Mouse (Mus musculus): Measurements from ENCODE around the gene Nsg2.

Gene Nsg2

DNA sequence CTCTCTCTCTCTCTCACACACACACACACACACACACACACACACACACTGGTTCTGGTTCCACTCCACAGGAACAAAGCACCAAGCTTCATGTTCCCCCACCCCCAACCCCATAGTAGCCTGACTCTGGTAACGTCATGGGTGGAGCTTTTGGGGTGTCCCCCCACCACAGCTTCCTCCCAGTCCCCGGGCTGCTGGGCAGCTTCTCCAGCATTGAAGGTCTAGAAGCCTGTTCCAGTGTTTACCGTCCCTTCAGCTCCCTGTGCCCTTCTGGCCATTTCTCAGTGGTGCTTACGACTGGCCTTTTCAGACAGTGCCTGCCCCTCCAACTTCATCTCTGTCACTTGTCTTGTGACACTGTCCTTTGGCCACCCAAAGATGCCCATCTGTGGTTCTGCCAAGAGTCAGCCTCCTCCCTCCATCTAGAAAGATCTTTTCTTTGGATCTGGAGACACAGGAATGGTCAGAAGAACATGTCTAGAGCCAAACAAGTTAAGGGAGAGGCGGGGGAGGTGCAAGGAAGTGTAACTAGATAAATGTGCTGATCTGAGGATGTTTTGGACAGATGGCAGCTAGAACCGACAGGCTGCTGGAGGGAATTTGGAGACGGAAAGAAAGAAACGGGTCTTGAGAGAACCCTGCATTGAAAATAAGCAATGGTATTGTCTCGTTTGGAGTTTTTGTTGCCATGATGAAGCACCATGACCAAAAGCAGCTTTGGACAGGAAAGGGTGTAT, 11.8 kb downstream of the Nsg2 start:
- DNase-seq (ENCODE audit: low spot score in 2 of 2): no peak

DNA sequence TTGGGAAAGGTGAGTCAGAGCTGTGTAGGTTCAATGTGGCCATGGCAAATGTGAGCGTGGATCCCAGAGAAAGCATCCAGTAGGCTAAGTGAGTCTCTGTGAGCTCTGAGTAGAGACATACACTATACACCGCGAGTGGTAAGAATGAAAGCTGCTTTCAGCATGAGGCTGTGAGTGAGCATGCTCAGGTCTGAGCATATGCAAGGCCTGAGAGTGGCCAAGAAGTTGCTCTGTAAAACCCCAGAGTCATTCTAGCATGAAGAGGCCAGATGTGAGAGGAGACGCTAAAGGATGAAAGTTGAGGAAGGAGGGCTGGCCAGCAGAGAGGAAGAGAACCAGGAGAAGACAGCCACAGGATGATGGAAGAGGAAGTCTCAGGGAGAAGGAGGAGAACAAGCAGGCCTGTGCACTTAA, 12.8 kb downstream of the Nsg2 start:
- DNase-seq (ENCODE audit: low spot score in 2 of 2): no peak

DNA sequence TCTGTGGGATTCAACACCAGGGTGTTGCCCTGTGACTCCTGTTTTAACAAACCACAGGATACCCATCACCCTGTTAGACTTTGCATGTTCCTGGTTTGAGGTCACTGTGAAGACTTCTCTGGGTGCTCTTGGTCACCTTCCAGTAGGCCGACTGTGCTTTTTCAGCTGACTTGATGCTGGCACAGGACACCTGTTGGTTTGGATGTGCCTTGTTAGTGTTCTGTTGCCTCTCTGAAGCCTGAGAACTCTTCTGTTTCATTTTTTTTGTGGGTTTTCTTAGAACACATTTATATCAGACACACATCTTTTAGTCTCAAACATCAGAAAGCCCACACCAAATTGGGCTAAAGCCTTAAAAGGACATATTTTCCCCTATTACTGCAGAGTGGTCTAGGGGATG, 13.3 kb downstream of the Nsg2 start:
- DNase-seq (ENCODE audit: low spot score in 2 of 2): no peak

DNA sequence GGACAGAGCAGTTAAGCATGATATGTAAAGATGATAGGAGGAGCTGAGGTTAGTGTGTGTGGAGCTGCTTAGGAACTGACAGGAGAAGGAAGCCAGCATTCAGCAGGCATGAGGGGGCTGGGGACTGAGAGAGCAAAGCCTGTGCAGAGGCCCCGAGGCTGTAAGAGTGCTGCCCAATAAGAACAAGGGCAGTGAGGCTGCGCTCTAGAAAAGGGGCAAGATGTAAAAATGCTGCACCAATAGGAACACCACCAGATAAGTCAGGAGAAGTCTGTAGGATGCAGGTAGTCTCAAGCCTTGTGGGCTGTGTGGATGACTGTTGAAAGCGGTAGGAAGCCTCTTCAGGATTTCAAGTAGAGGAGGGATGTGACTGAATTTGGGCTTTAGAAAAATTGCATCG, 17.9 kb downstream of the Nsg2 start:
- DNase-seq (ENCODE audit: low spot score in 2 of 2): no peak

DNA sequence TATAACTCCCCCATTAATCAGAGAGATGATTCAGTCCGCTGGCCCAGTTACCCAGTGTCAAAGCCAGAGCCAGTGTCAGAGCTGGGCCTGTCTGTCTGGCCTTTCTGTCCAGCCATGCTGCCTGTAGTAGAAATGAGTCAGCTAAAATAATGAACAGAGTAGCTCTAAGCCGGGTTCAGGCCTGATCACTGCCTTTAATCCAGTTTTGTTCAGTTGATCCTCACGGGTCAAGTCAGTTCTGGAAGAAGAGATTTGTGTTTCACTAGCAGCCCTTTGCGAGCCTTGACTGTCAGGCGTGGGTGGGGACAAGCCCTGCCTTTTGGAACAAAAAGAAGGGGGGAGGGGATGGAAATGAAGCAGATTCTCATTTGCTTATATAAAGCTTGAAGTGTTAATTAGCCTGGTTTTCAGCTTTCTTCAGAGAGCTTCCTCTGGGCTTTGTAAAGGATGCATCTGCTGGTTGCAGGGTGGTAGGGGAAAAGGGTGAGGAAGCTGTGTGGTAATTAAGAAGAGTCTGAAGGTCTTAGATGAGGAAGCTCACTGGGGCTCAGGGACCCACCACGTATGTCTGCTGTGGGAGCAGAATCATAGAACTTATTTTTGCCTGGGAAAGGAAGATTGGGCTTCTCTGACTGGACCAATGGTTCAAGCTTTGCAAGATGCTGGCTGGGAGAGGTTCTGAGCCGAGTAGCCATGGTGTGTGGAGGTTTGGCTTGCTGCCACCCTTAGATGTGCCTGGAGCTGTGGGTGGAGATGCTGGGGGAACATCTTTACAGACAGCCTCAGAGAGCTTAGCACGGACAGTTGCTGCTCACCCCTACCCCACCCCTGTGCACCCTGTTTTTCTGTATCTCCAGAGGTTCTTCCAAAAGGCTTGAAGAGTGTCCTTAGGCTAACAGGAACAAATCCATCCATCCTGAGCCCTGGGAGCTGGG, 20.0 kb downstream of the Nsg2 start:
- peak; percentile 9 to 12 for DNase-seq (ENCODE audit: low spot score in 2 of 2)

DNA sequence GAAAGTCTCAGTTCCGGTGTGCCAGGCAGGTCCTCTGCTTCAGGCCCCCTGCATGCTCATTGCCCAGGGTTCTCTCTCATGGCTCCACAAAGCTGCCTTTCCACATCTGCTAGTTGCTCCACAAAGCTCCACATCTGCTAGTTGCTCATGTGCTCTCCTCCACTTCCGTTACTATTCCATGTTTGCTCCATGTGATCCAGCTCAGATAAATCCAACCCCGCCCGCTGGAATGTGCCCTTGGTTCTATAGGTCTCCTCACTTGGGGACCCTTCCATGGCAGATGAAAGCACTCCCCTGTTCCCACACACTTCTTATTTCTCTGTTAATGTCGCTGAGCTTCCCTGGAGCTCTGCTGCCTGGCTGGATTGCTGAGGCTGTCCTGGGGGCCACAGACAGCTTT, 26.4 kb downstream of the Nsg2 start:
- no peak for DNase-seq (ENCODE audit: low spot score in 2 of 2)

DNA sequence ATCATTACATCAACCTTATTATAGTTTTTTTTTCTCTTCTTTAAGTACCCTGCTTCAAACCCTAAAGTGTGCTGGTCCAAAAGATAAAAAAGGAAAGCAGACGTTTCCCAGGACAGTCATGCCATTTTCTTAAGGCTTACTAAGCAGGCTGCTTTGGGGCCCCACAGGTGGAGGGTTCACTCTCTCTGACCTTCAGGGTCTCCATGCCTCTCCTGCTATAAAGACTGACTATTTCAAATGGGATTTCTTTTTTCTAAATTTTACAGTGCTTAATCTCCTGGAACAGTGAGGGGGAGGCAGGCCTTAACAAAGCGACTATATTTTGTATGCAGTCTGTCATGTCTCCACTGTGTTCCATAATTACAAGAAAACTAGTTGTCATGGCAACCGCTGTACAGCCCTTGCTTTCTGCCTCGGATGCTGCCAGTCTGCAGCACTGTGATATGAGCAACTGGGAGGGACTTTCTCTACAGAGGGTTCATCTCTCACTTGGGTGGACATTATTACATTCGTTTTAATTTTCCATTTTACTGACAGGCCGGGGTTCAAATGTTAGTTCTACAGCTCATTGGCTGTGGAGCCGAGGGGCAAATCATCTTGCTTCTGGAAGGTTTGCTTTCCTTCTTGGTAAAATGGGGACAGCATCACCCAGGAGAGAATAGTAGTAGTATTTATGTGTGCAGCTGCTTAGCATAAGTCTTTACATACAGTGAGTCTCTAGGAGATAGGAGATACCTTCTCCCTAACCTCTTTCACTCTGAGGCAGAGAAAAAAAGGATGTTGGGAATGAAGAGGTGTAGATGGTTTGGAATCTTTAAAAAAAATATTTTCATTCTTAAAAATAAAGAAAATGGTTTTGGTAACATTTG, 27.4 kb downstream of the Nsg2 start:
- DNase-seq (ENCODE audit: low spot score in 2 of 2): no peak

DNA sequence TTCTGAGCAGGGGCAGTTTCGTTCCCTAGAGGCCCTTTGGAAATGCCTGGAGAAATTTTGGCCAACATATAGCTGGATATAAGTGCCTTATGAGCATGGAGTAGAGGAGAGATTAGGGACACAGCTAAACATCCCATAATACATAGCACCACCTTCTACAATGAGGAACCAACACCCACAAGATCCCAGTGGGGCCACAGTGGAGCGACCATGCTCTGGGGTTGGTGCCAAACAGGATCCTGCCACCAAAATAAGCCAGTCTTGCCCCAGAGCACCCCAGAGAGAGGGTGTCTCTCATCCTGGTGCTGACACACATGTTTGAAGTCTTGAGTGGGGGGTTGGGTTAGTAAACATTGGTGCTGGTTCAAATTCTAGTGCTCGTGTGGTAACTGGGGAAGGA, 28.3 kb downstream of the Nsg2 start:
- DNase-seq (ENCODE audit: low spot score in 2 of 2): no peak

DNA sequence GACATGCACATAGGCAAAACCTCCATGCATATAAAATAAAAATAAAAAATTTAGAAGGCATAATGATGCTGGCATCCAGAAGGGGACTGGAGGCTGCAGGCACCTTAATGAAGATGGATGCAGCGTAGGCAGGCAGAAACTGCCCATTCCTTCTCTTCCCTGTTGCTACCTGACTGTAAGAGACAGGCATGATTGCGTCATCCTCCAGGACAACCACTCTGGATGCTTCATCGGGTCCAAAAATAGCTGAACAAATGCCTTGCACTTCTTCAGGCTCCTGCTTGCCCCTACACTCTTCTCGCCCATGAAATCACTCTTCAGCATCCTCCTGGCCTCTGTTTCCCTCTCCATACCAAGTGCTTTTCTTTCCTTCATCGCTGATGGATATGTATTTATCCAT, 29.1 kb downstream of the Nsg2 start:
- DNase-seq (ENCODE audit: low spot score in 2 of 2): no peak

DNA sequence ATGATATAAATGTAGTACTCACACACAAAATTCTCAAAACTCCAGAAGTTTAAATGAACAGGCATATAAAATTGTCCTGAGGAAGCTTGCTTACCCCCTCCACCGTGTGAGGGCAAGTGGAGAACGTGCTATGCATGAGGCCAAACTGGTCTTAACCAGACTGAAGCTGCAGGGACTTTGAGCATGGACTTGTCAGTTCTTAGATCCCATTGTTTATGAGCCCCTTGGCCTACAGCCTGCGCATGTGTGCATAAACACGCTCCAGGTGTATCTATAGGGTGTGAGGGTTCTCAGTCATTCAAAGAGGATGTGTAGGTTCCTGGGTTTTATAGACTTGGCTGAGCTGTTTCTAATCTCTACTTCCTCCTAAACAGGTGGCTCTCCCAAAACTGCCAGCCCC, 31.1 kb downstream of the Nsg2 start:
- no peak for DNase-seq (ENCODE audit: low spot score in 2 of 2)

DNA sequence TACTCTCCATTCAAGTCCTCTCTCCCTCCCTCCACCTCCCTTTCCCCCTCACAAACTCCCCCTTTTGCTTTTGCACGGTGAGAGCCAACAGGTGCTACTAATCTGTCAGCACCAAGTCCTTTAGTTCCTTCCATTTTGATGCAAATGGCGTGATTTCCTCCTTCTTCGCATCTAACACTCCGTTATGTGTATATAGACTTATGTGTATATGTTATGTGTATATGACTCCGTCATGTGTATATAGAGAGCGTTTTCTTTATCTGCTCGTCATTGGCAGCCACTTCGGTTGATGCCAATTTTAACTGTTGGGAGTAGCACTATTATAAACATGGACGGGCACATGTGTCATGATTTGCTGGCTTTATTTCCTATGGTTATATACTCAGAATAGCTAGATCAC, 31.8 kb downstream of the Nsg2 start:
- no peak for DNase-seq (ENCODE audit: low spot score in 2 of 2)

DNA sequence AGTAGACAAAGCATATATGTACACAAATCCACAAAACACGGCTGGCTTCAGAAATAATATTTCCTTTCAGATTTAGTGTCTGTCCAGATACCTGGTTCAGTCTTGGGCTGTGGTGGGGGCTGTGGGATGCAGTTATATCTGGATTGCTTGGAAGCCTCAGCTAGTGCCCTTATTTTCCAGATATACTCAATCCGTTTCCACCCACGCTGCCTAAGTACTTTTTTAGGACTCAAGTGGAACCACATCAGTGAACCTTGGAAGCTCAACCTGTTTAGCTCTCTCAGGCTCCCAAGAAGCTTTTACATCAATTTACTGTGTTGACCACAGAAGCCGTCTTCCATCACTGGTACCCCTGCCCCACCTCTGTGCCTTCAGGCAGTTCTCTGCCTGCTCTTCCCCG, 35.6 kb downstream of the Nsg2 start:
- DNase-seq (ENCODE audit: low spot score in 2 of 2): no peak

DNA sequence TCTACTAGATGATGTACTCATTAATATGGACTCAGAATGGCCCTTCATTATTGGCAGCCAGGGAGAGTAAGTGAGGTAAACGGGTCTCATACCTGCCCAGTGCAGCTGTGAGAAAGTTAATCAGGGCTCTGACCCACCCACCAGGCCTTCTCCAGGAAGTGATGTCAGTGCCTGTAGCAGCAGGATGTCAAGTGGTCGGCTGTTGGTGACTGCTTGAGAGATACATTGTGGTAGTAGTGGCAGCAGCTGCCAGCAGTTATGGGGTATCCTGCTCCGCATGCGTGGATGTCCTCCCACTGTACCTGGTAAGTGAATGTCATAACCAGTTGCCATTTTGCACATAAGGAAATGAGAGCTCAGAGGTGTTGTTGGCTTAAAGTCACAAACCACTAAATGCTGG, 39.4 kb downstream of the Nsg2 start:
- no peak for DNase-seq (ENCODE audit: low spot score in 2 of 2)

DNA sequence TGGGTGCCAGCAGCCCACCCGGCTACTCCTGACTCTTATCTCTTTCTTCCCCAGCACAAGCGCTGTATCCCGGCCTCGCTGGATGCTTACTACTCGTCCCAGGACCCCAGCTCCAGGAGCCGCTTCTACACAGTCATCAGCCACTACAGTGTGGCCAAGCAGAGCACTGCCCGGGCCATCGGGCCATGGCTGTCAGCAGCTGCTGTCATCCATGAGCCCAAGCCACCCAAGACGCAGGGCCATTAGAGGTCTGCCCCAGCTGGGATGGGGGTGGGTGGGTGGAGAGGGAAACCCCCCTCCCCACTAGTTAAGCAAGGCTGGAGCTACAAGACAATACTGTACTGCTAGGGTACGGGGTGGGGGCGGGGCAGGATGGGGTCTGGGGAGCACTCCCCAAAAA, 57.1 kb downstream of the Nsg2 start:
- no peak for DNase-seq (ENCODE audit: low spot score in 2 of 2)

DNA sequence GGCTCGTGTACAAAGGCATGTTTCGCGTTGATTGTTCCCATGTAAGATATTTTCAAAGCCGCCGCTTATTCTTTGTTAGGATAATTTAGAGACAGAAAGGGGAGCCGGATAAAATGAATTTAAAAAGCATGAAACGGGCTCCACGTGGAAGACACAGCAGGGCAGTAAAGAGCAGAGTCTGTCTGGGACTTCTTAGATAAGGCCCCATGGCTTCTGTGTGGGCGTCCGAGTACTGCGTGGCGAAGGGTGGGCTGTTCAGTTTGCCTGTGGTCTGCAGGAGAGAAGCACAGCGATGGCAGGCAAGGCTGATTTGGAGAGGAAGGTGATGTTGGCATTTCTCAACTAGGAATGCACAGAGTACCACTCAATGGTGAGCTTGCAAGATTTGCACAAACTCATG, 57.6 kb downstream of the Nsg2 start:
- DNase-seq (ENCODE audit: low spot score in 2 of 2): no peak

DNA sequence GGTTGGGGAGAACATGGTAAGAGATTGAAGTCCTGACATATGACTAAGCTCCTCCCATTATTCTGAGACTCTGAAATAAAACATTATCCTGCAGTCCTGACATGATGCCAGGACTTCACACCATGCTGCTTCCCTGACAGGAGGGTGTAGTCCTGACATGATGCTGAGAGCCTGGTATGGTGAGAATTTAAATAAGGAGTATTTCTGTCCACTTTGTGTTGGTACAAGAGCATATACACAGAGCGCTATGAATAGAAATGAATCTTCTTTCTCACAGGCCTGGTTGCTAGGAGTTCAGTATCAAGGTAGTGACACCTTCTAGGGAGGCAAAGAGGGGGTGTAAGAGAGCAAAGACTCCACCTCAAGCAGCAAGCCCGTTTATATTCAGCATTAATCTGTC, 60.8 kb downstream of the Nsg2 start:
- no peak for DNase-seq (ENCODE audit: low spot score in 2 of 2)

DNA sequence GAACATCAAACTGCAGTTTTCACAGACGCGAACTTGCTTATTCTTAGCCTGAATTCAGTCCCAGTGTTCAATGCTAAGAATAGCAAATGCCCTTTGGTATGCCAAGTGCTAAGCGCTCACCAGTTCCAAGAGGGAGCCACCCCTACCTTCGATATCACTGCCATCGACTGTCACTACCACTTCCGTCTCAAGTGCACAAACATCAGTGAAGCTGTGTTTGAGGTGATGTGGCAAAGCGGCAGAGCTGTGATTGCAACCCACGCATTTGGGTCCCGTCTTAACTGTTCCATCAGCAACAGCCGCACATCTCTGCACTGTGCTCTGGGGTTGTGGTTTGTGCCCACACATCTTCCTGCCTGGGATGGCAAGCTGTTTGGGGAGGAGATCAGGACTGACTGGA, 61.6 kb downstream of the Nsg2 start:
- DNase-seq (ENCODE audit: low spot score in 2 of 2): peak; percentile 4 to 17

DNA sequence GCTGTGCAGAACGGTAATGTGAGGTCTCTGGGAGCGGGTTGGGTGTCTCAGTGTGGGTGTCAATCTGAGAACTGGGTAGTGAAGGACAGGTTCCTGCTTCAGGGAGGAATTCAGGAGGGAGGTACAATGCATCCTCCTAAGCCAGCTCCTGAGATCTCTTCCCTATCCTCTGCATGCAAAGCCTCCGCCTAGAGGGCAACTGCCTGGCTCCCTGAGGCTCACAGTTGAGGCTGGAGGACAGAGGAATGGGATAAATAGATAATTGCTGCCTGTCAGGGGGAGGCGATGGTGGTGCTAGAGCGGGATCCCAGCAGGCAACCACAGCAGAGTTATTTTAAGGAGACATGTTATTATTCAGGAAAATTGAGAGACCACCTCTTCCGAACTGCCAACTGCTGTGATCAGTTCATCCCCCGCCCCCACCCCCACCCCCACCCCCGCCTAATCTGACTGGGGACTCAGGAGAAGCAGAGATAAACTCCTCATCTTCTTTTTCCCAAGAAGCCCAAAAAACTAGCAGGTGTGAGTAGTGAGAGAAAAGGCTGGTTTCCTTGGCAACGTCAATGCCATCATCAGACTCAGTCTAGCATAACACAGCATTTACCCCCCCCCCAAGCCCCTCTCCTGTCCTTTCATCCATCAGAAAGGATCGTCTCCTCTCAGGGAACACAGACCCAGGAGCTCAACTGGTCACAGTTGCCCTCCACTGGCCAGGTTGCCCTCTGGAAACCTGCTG, 63.7 kb downstream of the Nsg2 start:
- DNase-seq (ENCODE audit: low spot score in 2 of 2): no peak

DNA sequence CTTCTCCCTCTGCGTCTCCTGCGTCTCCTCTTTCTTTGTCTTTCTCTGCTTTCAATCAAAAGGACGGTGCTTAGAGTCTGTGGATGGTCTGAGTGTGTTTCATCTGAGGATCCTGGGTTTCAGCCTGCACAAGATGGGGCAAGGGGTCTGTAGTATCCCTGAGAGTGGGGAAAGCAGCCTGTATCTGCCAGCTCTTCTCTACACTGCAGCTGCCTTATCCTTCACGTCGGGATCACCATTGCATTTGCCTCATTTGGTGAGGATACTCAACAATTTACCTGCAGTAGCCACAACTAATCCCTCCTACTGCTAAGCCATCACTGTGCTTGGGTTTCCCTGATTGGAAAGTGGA, 64.2 kb downstream of the Nsg2 start:
- no peak for DNase-seq (ENCODE audit: low spot score in 2 of 2)

DNA sequence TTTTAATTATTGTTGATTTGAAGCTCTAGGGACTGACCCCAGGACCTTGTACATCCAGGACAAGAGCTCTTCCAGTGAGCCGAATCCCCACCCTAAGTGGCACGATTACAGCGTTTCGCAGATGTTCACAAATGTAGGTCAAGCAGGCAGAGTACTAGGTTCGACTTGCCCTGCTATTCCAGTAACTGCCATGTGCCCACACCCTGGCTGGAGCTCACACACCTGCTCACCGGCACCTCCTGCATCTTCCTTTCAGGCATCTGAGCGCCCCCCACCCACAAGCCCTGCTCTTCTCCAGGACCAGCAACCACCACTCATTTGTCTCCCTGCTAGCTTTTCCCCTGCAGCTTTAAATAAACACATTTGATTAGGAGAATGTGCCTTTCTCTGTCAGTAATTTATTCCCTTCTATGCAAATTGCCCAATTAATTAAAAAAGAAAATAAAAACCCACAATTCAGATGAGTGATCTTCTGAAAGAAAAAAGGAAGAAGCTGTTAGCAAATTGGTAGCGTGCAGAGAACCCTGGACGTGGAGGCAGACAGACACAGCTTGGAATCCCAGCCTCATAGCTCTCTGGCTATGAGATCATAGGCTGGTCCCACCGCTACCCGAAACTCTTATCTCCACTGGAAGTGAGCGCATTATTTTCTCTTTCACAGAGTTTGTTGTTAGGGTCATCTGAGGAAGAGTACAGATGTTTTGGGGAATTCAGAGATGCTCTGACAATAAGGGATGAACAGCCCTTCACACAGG, 68.7 kb downstream of the Nsg2 start:
- no peak for DNase-seq (ENCODE audit: low spot score in 2 of 2)

DNA sequence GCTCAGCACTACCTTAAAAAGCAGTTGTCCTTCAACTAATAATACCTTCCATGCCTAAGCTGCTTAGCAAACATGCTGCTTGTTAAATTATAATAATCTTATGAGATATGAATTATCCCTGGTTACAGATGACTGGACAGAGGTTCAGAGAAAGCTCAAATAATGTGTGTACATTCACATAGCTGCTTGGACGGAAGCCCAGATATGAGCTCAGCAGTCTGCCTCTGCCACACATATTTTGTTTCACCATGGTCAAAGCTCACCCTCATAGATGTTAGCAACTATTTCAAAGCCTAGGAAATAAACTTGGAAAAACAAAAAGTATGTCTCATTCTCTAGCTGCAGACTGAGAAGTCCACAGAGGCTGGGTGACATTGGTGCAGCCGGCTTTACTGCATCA, 74.9 kb downstream of the Nsg2 start:
- DNase-seq (ENCODE audit: low spot score in 2 of 2): no peak

Data from heart, adult 9 months (tissue).